Comparison of ENCODE assay signal across 8 mouse cellular contexts in the genomic region with DNA sequence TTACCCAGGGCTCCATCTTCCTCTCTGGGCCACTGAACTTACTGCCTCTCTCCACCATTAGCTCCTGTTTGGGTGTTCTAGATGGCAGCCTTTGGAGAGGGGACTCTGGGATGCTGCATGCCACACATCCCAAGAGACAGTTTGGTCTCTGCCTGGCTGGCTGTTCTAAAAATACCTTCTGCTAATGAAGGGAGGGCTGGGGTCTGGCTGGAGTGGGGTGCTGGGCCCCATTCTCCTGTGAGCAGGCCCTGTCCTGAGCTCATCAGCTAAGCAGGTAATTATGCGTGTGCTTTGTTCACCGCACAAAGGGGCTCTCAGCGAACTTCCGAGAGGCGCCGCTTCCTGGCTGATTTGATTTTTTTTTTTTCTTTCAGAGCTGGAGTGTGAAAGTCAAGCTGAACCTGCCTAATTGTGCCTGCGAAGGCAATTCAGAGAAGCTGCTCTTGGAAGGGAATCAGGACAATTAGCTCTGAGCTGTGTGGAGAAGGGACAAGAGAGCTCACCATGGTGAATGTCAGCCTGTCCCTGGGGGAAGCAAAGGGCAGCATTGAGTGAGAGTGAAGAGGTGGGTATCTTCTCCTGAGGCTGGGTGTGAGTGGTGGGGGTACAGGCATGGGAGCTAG. TPM values are rescaled to one million over a fixed set of nuclear protein-coding genes. Genes with fewer than 3 reads are reported as not detected.
DNase-seq lines count a peak whose midpoint lies in the region; ATAC-seq and TF ChIP-seq lines count a peak whose summit lies in the region.

No protein-coding gene starts in this region.

- 22% methylated on average over 7 of the region's 7 CpGs for WGBS in heart, embryonic 16.5 days
- 7% methylated on average over 7 of the region's 7 CpGs for WGBS in forebrain, postnatal 0 days

- ATAC-seq in heart, embryonic 16.5 days (replicated peaks; ENCODE audit: extremely low read depth, insufficient read depth, low FRiP score) = no peak
- peak; percentile 47 for ATAC-seq in forebrain, postnatal 0 days

- H3K4me2 ChIP-seq in heart, embryonic 16.5 days (ENCODE audit: low read depth, low read length) = peak overlapping the region; percentile 58
- H3K4me2 ChIP-seq in forebrain, postnatal 0 days (ENCODE audit: low read depth) = peak overlapping the region; percentile 37

- intact Hi-C loops in heart, postnatal 25 days (cut with DNase I) = loop anchor here (5.0 to 10.0 kb wide), 2 partner anchors 107 to 130 kb away; no protein-coding TSS in a partner anchor

- H3K9me3 ChIP-seq in heart, embryonic 16.5 days (replicated peaks; ENCODE audit: control insufficient read depth, low read length) = 0 out of 2 replicates have a peak, but pooled peaks cover 2% of the 10 kb centered on the region
- H3K9me3 ChIP-seq in forebrain, postnatal 0 days (ENCODE audit: low read length) = no peaks in the 10 kb centered on the region

- no peaks in the 10 kb centered on the region for H3K36me3 ChIP-seq in heart, embryonic 16.5 days (ENCODE audit: control insufficient read depth, insufficient read depth)
- H3K36me3 ChIP-seq in forebrain, postnatal 0 days (ENCODE audit: insufficient read depth) = no peaks in the 10 kb centered on the region

- H3K27me3 ChIP-seq in heart, embryonic 16.5 days (ENCODE audit: control insufficient read depth, insufficient read depth, low read length) = no peaks in the 10 kb centered on the region
- no peaks in the 10 kb centered on the region for H3K27me3 ChIP-seq in forebrain, postnatal 0 days (ENCODE audit: insufficient read depth, low read length)

- peaks cover 16% of the 10 kb centered on the region for H3K4me1 ChIP-seq in heart, embryonic 16.5 days (ENCODE audit: control insufficient read depth, insufficient read depth, low read length)
- peaks cover 6% of the 10 kb centered on the region; the same call in 1 of the 2 replicates for H3K4me1 ChIP-seq in forebrain, postnatal 0 days (ENCODE audit: insufficient read depth)

- no peak overlapping the region for H3K27ac ChIP-seq in heart, embryonic 16.5 days (ENCODE audit: low read length)
- peak overlapping the region; percentile 69 for H3K27ac ChIP-seq in forebrain, postnatal 0 days (ENCODE audit: low read depth, low read length)

- H3K4me3 ChIP-seq in heart, embryonic 16.5 days (ENCODE audit: low read length) = no peak overlapping the region
- H3K4me3 ChIP-seq in forebrain, postnatal 0 days (ENCODE audit: low read depth, low read length) = no peak overlapping the region

- peak; percentile 2; the same call in 1 of the 2 replicates for TF ChIP-seq CTCF in forebrain, postnatal 0 days (IDR thresholded peaks at IDR 0.05; ENCODE audit: low read depth)

- no peak overlapping the region for H3K9ac ChIP-seq in heart, embryonic 16.5 days (ENCODE audit: low read length)
- no peak overlapping the region for H3K9ac ChIP-seq in forebrain, postnatal 0 days

- DNase-seq in heart, postnatal 25 days (ENCODE audit: low spot score) = no peak
- peak; percentile 37 to 56 for DNase-seq in cerebellum, postnatal 10 days
- DNase-seq in forebrain, postnatal 0 days = peak; percentile 68
- DNase-seq in neural tube, embryonic 10.5 days (ENCODE audit: extremely low spot score, low spot score) = peak; percentile 47
- DNase-seq in left cerebral cortex, adult 8-10 months (ENCODE audit: low spot score in 2 of 2) = no peak
- no peak for DNase-seq in kidney, adult 18-20 months
- no peak for DNase-seq in thymus, postnatal 14 days

RNA-seq across cellular contexts. Expression of a gene that starts 12.9 kb away (rescaled TPM):
- polyA plus RNA-seq in heart, embryonic 16.5 days (2015; fragmentation: Nextera tagmentation; extraction: Ambion mirVana) = 113 TPM in 2 replicates
- 10 to 100 TPM; 69.3 to 72.3 TPM for total RNA-seq in heart, postnatal 25 days (2021)
- total RNA-seq in forebrain, postnatal 0 days (2014; rRNA removed) = 271 and 293 TPM in 2 replicates
- polyA plus RNA-seq in forebrain, postnatal 0 days (2015; fragmentation: Nextera tagmentation; extraction: Ambion mirVana) = 146 and 166 TPM in 2 replicates
- total RNA-seq in left cerebral cortex, adult 8-10 months (2022) = 10 to 100 TPM; 76.1 to 79.2 (median 77.4) TPM

Comparison
In these comparisons a context has a peak if more than half of its experiments do, and no peak if none do; other contexts are left out.
1. DNase-seq: peak in cerebellum, postnatal 10 days (2 of 2), forebrain, postnatal 0 days (single experiment) and neural tube, embryonic 10.5 days (single experiment); none in heart, postnatal 25 days (single experiment), left cerebral cortex, adult 8-10 months (0 of 2), kidney, adult 18-20 months (single experiment) and thymus, postnatal 14 days (single experiment).